Mouse (Mus musculus) heart, embryonic 14.5 days (tissue): ENCODE measurements around the gene Scn9a. TPM values are rescaled to one million over a fixed set of nuclear protein-coding genes. Genes with fewer than 3 reads are reported as not detected.

Experiments
- ATAC-seq: fragments of 200-750 bp; cut with Nextera tagmentation; 2 replicates; pipeline ENCODE4 v1.8.0; 2017; ENCODE audit warnings: low read depth, moderate TSS enrichment; ENCODE audit not compliant: insufficient number of reproducible peaks, insufficient read depth, low FRiP score
- H3K27ac ChIP-seq, 2 experiments: fragments of 200-500 bp in 1 of 2; fragments of 300-500 bp in 1 of 2; sonication (generic) in 1 of 2; replicated peaks in 1 of 2; 2 replicates each; pipeline ENCODE4 v1.5.1; 2012 to 2014; ENCODE audit warnings: low read depth in 2 of 2, low read length in 2 of 2, control low read depth in 1 of 2, mild to moderate bottlenecking in 1 of 2, mixed read lengths in 1 of 2; ENCODE audit not compliant: control insufficient read depth in 1 of 2, insufficient read depth in 1 of 2
- H3K27me3 ChIP-seq: fragments of 300-500 bp; sonication (generic); 2 replicates; pipeline ENCODE4 v1.6.1; 2014; ENCODE audit warnings: mild to moderate bottlenecking, low read length, control low read depth; ENCODE audit not compliant: control insufficient read depth, insufficient read depth
- H3K36me3 ChIP-seq: fragments of 300-500 bp; sonication (generic); 2 replicates; pipeline ENCODE4 v1.6.1; 2014; ENCODE audit warnings: mild to moderate bottlenecking, control low read depth, low read length, mixed read lengths; ENCODE audit not compliant: control insufficient read depth, insufficient read depth
- H3K4me1 ChIP-seq, 2 experiments: fragments of 200-500 bp in 1 of 2; fragments of 300-500 bp in 1 of 2; sonication (generic) in 1 of 2; 2 replicates each; pipeline ENCODE4 v1.6.1; 2012 to 2014; ENCODE audit warnings: low read length in 2 of 2, control low read depth in 1 of 2, mixed read lengths in 1 of 2; ENCODE audit not compliant: control insufficient read depth in 2 of 2, insufficient read depth in 2 of 2
- H3K4me2 ChIP-seq: fragments of 300-500 bp; sonication (generic); 2 replicates; pipeline ENCODE4 v1.6.1; 2014; ENCODE audit warnings: mild to moderate bottlenecking, low read length
- H3K4me3 ChIP-seq, 2 experiments: fragments of 200-500 bp in 1 of 2; fragments of 300-500 bp in 1 of 2; sonication (generic) in 1 of 2; 2 replicates each; pipeline ENCODE4 v1.5.1; 2012 to 2014; ENCODE audit warnings: low read length in 2 of 2, mild to moderate bottlenecking in 2 of 2, control low read depth in 1 of 2, low read depth in 1 of 2, moderate library complexity in 1 of 2; ENCODE audit not compliant: control insufficient read depth in 1 of 2, insufficient read depth in 1 of 2
- H3K9ac ChIP-seq: fragments of 300-500 bp; sonication (generic); 2 replicates; pipeline ENCODE4 v1.6.1; 2014; ENCODE audit warnings: mild to moderate bottlenecking, low read length
- H3K9me3 ChIP-seq: fragments of 300-500 bp; sonication (generic); 2 replicates; pipeline ENCODE4 v1.6.1; 2016; ENCODE audit warnings: low read length, control low read depth; ENCODE audit not compliant: control insufficient read depth
- WGBS: fragments of 180-500 bp; shearing (Covaris S2); extraction: QIAGEN DNeasy Blood & Tissue Kit; methylation state at CpG from one replicate; pipeline ENCODE4 v1.1.7; 2014; 5-methylcytosine and 5-hydroxymethylcytosine counted together
- polyA plus RNA-seq: library from polyadenylated mRNA; unstranded; fragments of >200 nt; fragmentation: Nextera tagmentation; extraction: Ambion mirVana; gene quantifications from 2 replicates; pipeline ENCODE4 v1.2.1, GENCODE M21; 2014

The Scn9a gene
- polyA plus RNA-seq, 1 experiment from 2014 or later = 0.11 TPM

- WGBS = 8% methylated on average over 7 of the region's 7 CpGs
These were observed 194.1 kb downstream of the Scn9a start, which contains the start of gene Scn1a for GRCm38 (mm10) chr2:66440711-66441110. Gene Scn1a, minus strand, starts transcription at chr2:66440840.

GRCm38 (mm10) chr2:66439764-66440471, 194.8 kb downstream of the Scn9a start:
- Histone ChIP-seq H3K9ac (peak overlapping the region; percentile 13), H3K27ac (no peak overlapping the region)

More at GRCm38 (mm10) chr2:66440711-66441110, 194.1 kb downstream of the Scn9a start, which contains the start of gene Scn1a:
- H3K4me1 ChIP-seq = no peaks in the 10 kb centered on the region
- peak within 1 kb of the TSS; percentile 65 for H3K4me2 ChIP-seq
- H3K27ac ChIP-seq = no peak within 1 kb of the TSS
- peak within 1 kb of the TSS; percentile 13 for H3K9ac ChIP-seq
- no peaks in the 10 kb centered on the region for H3K36me3 ChIP-seq
- H3K27me3 ChIP-seq = peaks cover 5% of the 10 kb centered on the region; the same call in 1 of the 2 replicates
- no peak for ATAC-seq
- H3K4me3 ChIP-seq = peak within 1 kb of the TSS; percentile 31 to 32
- H3K9me3 ChIP-seq = no peaks in the 10 kb centered on the region

GRCm38 (mm10) chr2:66436286-66436685, 198.5 kb downstream of the Scn9a start:
- H3K4me1 ChIP-seq = no peaks in the 10 kb centered on the region
- H3K4me3 ChIP-seq = no peak overlapping the region
- no peak overlapping the region for H3K9ac ChIP-seq
- no peaks in the 10 kb centered on the region for H3K9me3 ChIP-seq
- H3K4me2 ChIP-seq = no peak overlapping the region
- peaks cover 5% of the 10 kb centered on the region; the same call in 1 of the 2 replicates for H3K27me3 ChIP-seq
- H3K36me3 ChIP-seq = no peaks in the 10 kb centered on the region
- H3K27ac ChIP-seq = no peak overlapping the region
- 54% methylated on average over 3 of the region's 3 CpGs for WGBS
- no peak for ATAC-seq

More at GRCm38 (mm10) chr2:66439764-66440471, 194.8 kb downstream of the Scn9a start:
- no peaks in the 10 kb centered on the region for H3K9me3 ChIP-seq
- peak overlapping the region; percentile 31 to 32 for H3K4me3 ChIP-seq
- H3K36me3 ChIP-seq = no peaks in the 10 kb centered on the region
- peak overlapping the region; percentile 65 for H3K4me2 ChIP-seq
- WGBS = 9% methylated on average over 21 of the region's 21 CpGs
- H3K4me1 ChIP-seq = no peaks in the 10 kb centered on the region
- no peak for ATAC-seq
- peaks cover 5% of the 10 kb centered on the region; the same call in 1 of the 2 replicates for H3K27me3 ChIP-seq

Other genes with a start within 250 kb of the Scn9a start
- gene Scn1a, start 194.1 kb downstream of the Scn9a start, polyA plus RNA-seq = 0.03 and 0.12 TPM in 2 replicates
- 1.7 and 2.0 TPM in 2 replicates for gene Scn7a, start 150.0 kb upstream of the Scn9a start, polyA plus RNA-seq